Mouse (Mus musculus) MEL (cell line): ENCODE results near the gene Cd164l2. TPM values are rescaled to one million over a fixed set of nuclear protein-coding genes. Genes with fewer than 3 reads are reported as not detected.

Experiments
- DNase-seq: peaks from one replicate; pipeline ENCODE4 v3.0.0; 2011; ENCODE audit warnings: low read depth, low spot score
- H3K27ac ChIP-seq: 2 replicates; pipeline ENCODE4 v1.5.1; 2012; ENCODE audit warnings: low read depth, mild to moderate bottlenecking, control low read depth, low read length, moderate library complexity; ENCODE audit not compliant: control insufficient read depth
- H3K27me3 ChIP-seq, 2 experiments: fragments of 150-350 bp in 1 of 2; sonication (generic) in 1 of 2; 2 replicates each; pipeline ENCODE4 v1.6.1; 2012; ENCODE audit warnings: low read length in 2 of 2, mild to moderate bottlenecking in 2 of 2, improper control_type of control experiment in 1 of 2, moderate library complexity in 1 of 2; ENCODE audit not compliant: insufficient read depth in 2 of 2, control insufficient read depth in 1 of 2
- H3K36me3 ChIP-seq, 2 experiments: 2 replicates each; pipeline ENCODE4 v1.6.1; 2012 to 2014; ENCODE audit warnings: low read length in 2 of 2, improper control_type of control experiment in 1 of 2, inconsistent platforms in 1 of 2, mild to moderate bottlenecking in 1 of 2; ENCODE audit not compliant: insufficient read depth in 2 of 2, control insufficient read depth in 1 of 2
- H3K4me1 ChIP-seq, 2 experiments: fragments of 150-350 bp in 1 of 2; sonication (generic) in 1 of 2; 2 replicates each; pipeline ENCODE4 v1.6.1; 2012; ENCODE audit warnings: low read length in 2 of 2, improper control_type of control experiment in 1 of 2, mild to moderate bottlenecking in 1 of 2; ENCODE audit not compliant: insufficient read depth in 2 of 2, control insufficient read depth in 1 of 2
- H3K4me3 ChIP-seq, 2 experiments: fragments of 150-350 bp in 1 of 2; sonication (generic) in 1 of 2; 2 replicates each; pipeline ENCODE4 v1.5.1; 2012; ENCODE audit warnings: low read depth in 2 of 2, low read length in 2 of 2, mild to moderate bottlenecking in 2 of 2, moderate library complexity in 2 of 2, control low read depth in 1 of 2, improper control_type of control experiment in 1 of 2; ENCODE audit not compliant: control insufficient read depth in 1 of 2, insufficient read depth in 1 of 2
- H3K79me2 ChIP-seq: 2 replicates; pipeline ENCODE4 v1.6.1; 2012; ENCODE audit warnings: mild to moderate bottlenecking, low read length, moderate library complexity; ENCODE audit not compliant: control insufficient read depth, poor library complexity, insufficient read depth
- H3K9ac ChIP-seq: 2 replicates; pipeline ENCODE4 v1.6.1; 2012; ENCODE audit warnings: low read depth, mild to moderate bottlenecking, control low read depth, low read length, moderate library complexity; ENCODE audit not compliant: control insufficient read depth, poor library complexity, severe bottlenecking
- H3K9me3 ChIP-seq: fragments of 150-350 bp; sonication (generic); replicated peaks from 2 replicates; pipeline ENCODE4 v1.6.1; 2012; ENCODE audit warnings: mild to moderate bottlenecking, low read length, improper control_type of control experiment, moderate library complexity; ENCODE audit not compliant: insufficient read depth
- BHLHE40 ChIP-seq: IDR thresholded peaks from 2 replicates; pipeline ENCODE4 v1.6.1; 2012; ENCODE audit warnings: low read depth, mild to moderate bottlenecking, inconsistent platforms, low read length, improper control_type of control experiment, borderline replicate concordance
- CHD1 ChIP-seq: IDR thresholded peaks from 2 replicates; pipeline ENCODE4 v1.6.1; 2012; ENCODE audit warnings: low read depth, mild to moderate bottlenecking, inconsistent platforms, low read length, improper control_type of control experiment
- CHD2 ChIP-seq: IDR thresholded peaks from 2 replicates; pipeline ENCODE4 v1.6.1; 2011; ENCODE audit warnings: low read length, improper control_type of control experiment
- E2F4 ChIP-seq: IDR thresholded peaks from 2 replicates; pipeline ENCODE4 v1.6.1; 2011; ENCODE audit warnings: low read depth, low read length, improper control_type of control experiment, borderline replicate concordance
- ELF1 ChIP-seq: IDR thresholded peaks from 2 replicates; pipeline ENCODE4 v1.6.1; 2014; ENCODE audit warnings: low read depth, mild to moderate bottlenecking, inconsistent platforms, low read length, improper control_type of control experiment, moderate library complexity
- EP300 ChIP-seq, 2 experiments: IDR thresholded peaks; 2 replicates each; pipeline ENCODE4 v1.6.1; 2011; ENCODE audit warnings: improper control_type of control experiment in 2 of 2, low read length in 2 of 2, low read depth in 1 of 2, mild to moderate bottlenecking in 1 of 2
- ETS1 ChIP-seq: IDR thresholded peaks from 2 replicates; pipeline ENCODE4 v1.6.1; 2012; ENCODE audit warnings: low read depth, mild to moderate bottlenecking, inconsistent platforms, low read length, improper control_type of control experiment, moderate library complexity
- GATA1 ChIP-seq: IDR thresholded peaks from 2 replicates; pipeline ENCODE4 v1.6.1; 2011; ENCODE audit warnings: low read depth, low read length, improper control_type of control experiment
- HCFC1 ChIP-seq: IDR thresholded peaks from 2 replicates; pipeline ENCODE4 v1.6.1; 2012; ENCODE audit warnings: low read depth, mild to moderate bottlenecking, inconsistent platforms, low read length, improper control_type of control experiment, moderate library complexity
- KAT2A ChIP-seq: conservative IDR thresholded peaks from 2 replicates; pipeline ENCODE4 v1.6.1; 2012; ENCODE audit warnings: low read depth, low read length, improper control_type of control experiment, inconsistent platforms
- MEF2A ChIP-seq: IDR thresholded peaks from 2 replicates; pipeline ENCODE4 v1.6.1; 2014; ENCODE audit warnings: low read depth, mild to moderate bottlenecking, inconsistent platforms, low read length, improper control_type of control experiment; ENCODE audit not compliant: poor library complexity, insufficient replicate concordance, severe bottlenecking; ENCODE audit errors: extremely low read depth
- MXI1 ChIP-seq: IDR thresholded peaks from 2 replicates; pipeline ENCODE4 v1.6.1; 2011; ENCODE audit warnings: mild to moderate bottlenecking, low read depth, low read length, improper control_type of control experiment
- MYB ChIP-seq: IDR thresholded peaks from 2 replicates; pipeline ENCODE4 v1.6.1; 2011; ENCODE audit warnings: mild to moderate bottlenecking, low read depth, low read length, improper control_type of control experiment
- MYC ChIP-seq: IDR thresholded peaks from 2 replicates; pipeline ENCODE4 v1.6.1; 2011; ENCODE audit warnings: low read depth, mild to moderate bottlenecking, low read length, improper control_type of control experiment, moderate library complexity
- NELFE ChIP-seq: IDR thresholded peaks from 2 replicates; pipeline ENCODE4 v1.6.1; 2011; ENCODE audit warnings: low read depth, low read length, improper control_type of control experiment
- RCOR1 ChIP-seq: IDR thresholded peaks from 2 replicates; pipeline ENCODE4 v1.6.1; 2012; ENCODE audit warnings: low read depth, mild to moderate bottlenecking, inconsistent platforms, low read length, improper control_type of control experiment
- SIN3A ChIP-seq: IDR thresholded peaks from 2 replicates; pipeline ENCODE4 v1.6.1; 2012; ENCODE audit warnings: low read length, improper control_type of control experiment, inconsistent platforms
- TBP ChIP-seq: IDR thresholded peaks from 2 replicates; pipeline ENCODE4 v1.8.0; 2011; ENCODE audit warnings: low read depth, low read length, improper control_type of control experiment
- TCF12 ChIP-seq: IDR thresholded peaks from 2 replicates; pipeline ENCODE4 v1.6.1; 2014; ENCODE audit warnings: low read depth, mild to moderate bottlenecking, inconsistent platforms, low read length, improper control_type of control experiment, moderate library complexity
- UBTF ChIP-seq: IDR thresholded peaks from 2 replicates; pipeline ENCODE4 v1.6.1; 2012; ENCODE audit warnings: low read depth, mild to moderate bottlenecking, inconsistent platforms, low read length, improper control_type of control experiment, moderate library complexity, borderline replicate concordance; ENCODE audit not compliant: insufficient read depth
- USF2 ChIP-seq, 2 experiments: IDR thresholded peaks; 2 replicates each; pipeline ENCODE4 v1.6.1; 2011 to 2012; ENCODE audit warnings: improper control_type of control experiment in 2 of 2, low read length in 2 of 2, borderline replicate concordance in 1 of 2, inconsistent platforms in 1 of 2, low read depth in 1 of 2, mild to moderate bottlenecking in 1 of 2; ENCODE audit not compliant: insufficient read depth in 1 of 2
- ZC3H11A ChIP-seq: IDR thresholded peaks from 2 replicates; pipeline ENCODE4 v1.6.1; 2012; ENCODE audit warnings: low read depth, mild to moderate bottlenecking, inconsistent platforms, low read length, improper control_type of control experiment
- ZKSCAN1 ChIP-seq: IDR thresholded peaks from 2 replicates; pipeline ENCODE4 v1.6.1; 2012; ENCODE audit warnings: low read depth, mild to moderate bottlenecking, inconsistent platforms, low read length, improper control_type of control experiment, moderate library complexity
- ZMIZ1 ChIP-seq: IDR thresholded peaks from 2 replicates; pipeline ENCODE4 v1.6.1; 2012; ENCODE audit warnings: low read depth, mild to moderate bottlenecking, inconsistent platforms, low read length, improper control_type of control experiment, moderate library complexity
- ZNF384 ChIP-seq: IDR thresholded peaks from 2 replicates; pipeline ENCODE4 v1.6.1; 2012; ENCODE audit warnings: low read depth, mild to moderate bottlenecking, inconsistent platforms, low read length, improper control_type of control experiment
- polyA plus RNA-seq, 2 experiments: library from polyadenylated mRNA; stranded (reverse) in 1 of 2; unstranded in 1 of 2; fragments of >175 nt in 1 of 2; fragments of >200 nt in 1 of 2; gene quantifications; 2 replicates each; pipeline versions ENCODE4 v1.2.1 to v1.2.4; 2012; ENCODE audit warnings: low replicate concordance in 2 of 2, low read depth in 1 of 2; ENCODE audit not compliant: insufficient read length in 2 of 2, insufficient read depth in 1 of 2, missing spikeins in 1 of 2
- total RNA-seq: library from RNA; depleted of rRNA; stranded (reverse); fragments of 300-350 nt; gene quantifications from 2 replicates; pipeline ENCODE4 v1.2.3, GENCODE M21; 2012

The Cd164l2 gene
- total and polyA plus RNA-seq, 3 experiments, result not detected

- no peaks in the 10 kb centered on the region for H3K4me1 ChIP-seq
- H3K4me3 ChIP-seq, result no peak overlapping the region
- H3K9me3 ChIP-seq, result no peaks in the 10 kb centered on the region
- H3K9ac ChIP-seq, result no peak overlapping the region
- H3K27me3 ChIP-seq, result no peaks in the 10 kb centered on the region
- no peak for TF ChIP-seq MYC
- no peak for TF ChIP-seq SIN3A
- TF ChIP-seq BHLHE40, result no peak
- no peak for TF ChIP-seq E2F4
- TF ChIP-seq CHD2, result no peak
- no peak for TF ChIP-seq ZMIZ1
- no peak for TF ChIP-seq TCF12
- no peak for TF ChIP-seq HCFC1
- TF ChIP-seq CHD1, result no peak
- DNase-seq, result no peak
- no peak overlapping the region for H3K27ac ChIP-seq
- no peaks in the 10 kb centered on the region for H3K79me2 ChIP-seq
- H3K36me3 ChIP-seq, result peaks cover 0 to 5% of the 10 kb centered on the region in 2 experiments; a peak in 2 of 4 replicates
These were observed 17.4 kb upstream of the Cd164l2 start for GRCm38 (mm10) chr4:133194482-133194881.

GRCm38 (mm10) chr4:133195014-133195413 lies 16.9 kb upstream of the Cd164l2 start:
- H3K27ac ChIP-seq, result no peak overlapping the region
- no peaks in the 10 kb centered on the region for H3K4me1 ChIP-seq
- H3K79me2 ChIP-seq, result no peaks in the 10 kb centered on the region
- H3K9me3 ChIP-seq, result no peaks in the 10 kb centered on the region
- no peaks in the 10 kb centered on the region for H3K27me3 ChIP-seq
- H3K36me3 ChIP-seq, result peaks cover 0 to 5% of the 10 kb centered on the region in 2 experiments; a peak in 2 of 4 replicates
- TF ChIP-seq MEF2A (no peak), GATA1 (no peak), USF2 (IDR thresholded peaks at IDR 0.05; ENCODE audit: borderline replicate concordance in 1 of 2, insufficient read depth in 1 of 2, low read depth in 1 of 2, low read length in 2 of 2) (no peak), ZNF384 (no peak), ETS1 (no peak), NELFE (no peak), RCOR1 (no peak), CHD2 (no peak), MYB (no peak), KAT2A (no peak), ZC3H11A (no peak), ELF1 (no peak), EP300 (IDR thresholded peaks at IDR 0.05; ENCODE audit: low read depth in 1 of 2, low read length in 2 of 2) (no peak), CHD1 (no peak), MXI1 (no peak), TBP (no peak), UBTF (no peak), ZMIZ1 (no peak), ZKSCAN1 (no peak)
- H3K9ac ChIP-seq, result no peak overlapping the region
- no peak for DNase-seq
- H3K4me3 ChIP-seq, result no peak overlapping the region
